Mouse (Mus musculus) large intestine, adult 2 months (tissue): Measurements from ENCODE around the gene Recql5. TPM values are rescaled to one million over a fixed set of nuclear protein-coding genes. Genes with fewer than 3 reads are reported as not detected.
A peak's percentile ranks its signal among the peaks of the same experiment; 100 is the strongest.

Experiments used
- DNase-seq: peaks from one replicate; pipeline ENCODE4 v3.0.0-alpha.2; 2012; ENCODE audit warnings: low read depth, low spot score
- WGBS: fragments of 180-500 bp; shearing (Covaris S2); methylation state at CpG from one replicate; pipeline ENCODE4 v1.1.7; 2018; 5-methylcytosine and 5-hydroxymethylcytosine counted together
- polyA plus RNA-seq: library from polyadenylated mRNA; depleted of rRNA; stranded (reverse); fragments of >200 nt; gene quantifications from 2 replicates; pipeline ENCODE4 v1.2.3, GENCODE M21; 2012; rRNA removed

Gene Recql5
- polyA plus RNA-seq: 16.0 and 16.5 TPM in 2 replicates

DNA sequence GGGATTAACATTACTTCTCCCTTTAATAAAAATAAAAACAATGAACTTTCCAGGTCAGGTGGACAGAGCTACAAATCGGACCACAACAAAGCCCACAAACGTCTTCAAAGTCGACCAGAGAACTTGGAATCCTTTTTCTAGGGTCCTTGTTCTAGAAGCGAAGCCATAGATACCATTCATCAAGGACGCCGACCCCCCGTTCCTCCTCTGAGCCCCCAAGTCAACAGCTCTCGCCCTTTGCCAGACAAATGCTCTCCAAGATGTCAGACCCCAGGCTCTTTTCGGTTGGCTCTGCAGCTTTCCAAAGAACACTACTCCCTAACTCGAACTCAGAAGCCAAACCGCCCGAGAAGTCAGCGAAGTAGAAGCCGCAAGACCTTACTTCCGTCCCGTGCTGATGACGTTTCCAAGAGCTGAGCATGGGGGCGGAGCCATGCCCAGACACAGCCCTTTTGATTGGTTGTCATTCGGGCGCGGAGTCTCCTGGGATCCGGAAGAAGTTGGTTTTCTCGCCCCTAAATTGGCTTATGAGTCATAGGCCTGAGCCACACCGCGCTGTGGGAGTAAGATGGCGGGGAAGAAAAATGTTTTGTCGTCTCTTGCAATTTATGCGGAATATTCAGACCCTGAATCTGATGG is at the start of gene Recql5, which contains the start of gene Sap30bp:
Recql5 (minus strand) TSS at position 370 of the 639 bp plus-strand sequence.
Sap30bp (plus strand) TSS at position 175 of the 639 bp plus-strand sequence.
- DNase-seq: peak; percentile 97
- under 1% methylated on average over 28 of the region's 28 CpGs for WGBS

DNA sequence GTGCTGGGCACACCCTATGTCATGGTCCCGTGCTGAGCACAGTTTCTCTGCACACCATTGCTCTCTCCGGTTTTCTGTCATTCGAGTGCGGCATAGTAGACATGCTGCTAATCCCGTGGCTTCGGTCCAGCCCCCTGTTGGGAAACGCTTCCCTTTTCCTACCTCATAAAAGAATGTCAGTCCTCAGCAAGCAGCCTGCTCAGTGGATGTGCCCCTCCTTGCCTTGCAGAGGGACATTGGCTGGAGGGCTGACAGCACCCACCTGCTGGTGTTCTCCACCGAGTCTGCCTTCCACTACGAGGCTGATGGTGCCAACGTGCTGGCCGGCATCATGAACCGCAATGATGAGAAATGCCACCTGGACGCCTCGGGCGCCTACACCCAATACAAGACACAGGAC is 49.2 kb upstream of the Recql5 start:
- whole genome bisulfite sequencing: 91% methylated on average over 15 of the region's 15 CpGs
- DNase-seq: no peak

DNA sequence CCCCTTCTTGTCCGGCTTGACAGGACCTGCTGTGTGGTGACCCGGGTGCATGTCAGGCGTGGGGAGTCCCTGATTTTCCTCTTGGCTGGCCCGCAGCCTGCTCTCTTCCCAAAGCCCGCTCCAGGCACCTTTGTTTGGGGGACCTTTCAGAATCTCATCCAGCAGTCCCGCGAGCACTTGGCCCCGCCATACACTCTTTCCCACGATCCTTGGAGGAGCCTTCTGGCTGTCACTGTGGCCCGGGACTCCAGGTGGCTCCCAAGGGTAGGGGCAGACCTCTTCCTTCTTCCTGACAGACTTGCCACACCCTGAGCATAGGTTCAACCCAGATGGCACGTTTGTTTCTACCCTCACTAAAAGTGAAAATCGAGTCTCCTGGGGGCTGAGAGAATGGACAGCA is 42.3 kb upstream of the Recql5 start:
- DNase-seq: no peak
- WGBS: 16% methylated on average over 12 of the region's 12 CpGs

DNA sequence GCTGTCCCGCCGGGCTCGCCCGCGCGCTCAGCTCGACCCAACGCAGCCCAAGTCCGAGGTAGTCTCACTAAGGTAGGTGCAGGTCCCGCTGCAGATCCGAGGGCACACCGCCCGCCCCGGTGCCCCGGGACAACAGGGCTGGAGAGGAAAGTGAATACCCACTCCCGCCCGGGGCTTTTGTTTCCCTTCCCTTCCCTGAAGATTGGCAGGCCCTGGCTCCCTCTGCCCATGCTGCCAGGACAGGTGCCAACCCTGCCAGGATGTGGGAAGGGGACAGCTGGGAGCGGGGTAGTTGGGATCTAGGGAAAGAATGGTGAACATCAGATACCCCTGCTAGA is 41.8 kb upstream of the Recql5 start:
- DNase-seq: no peak
- 5% methylated on average over 18 of the region's 18 CpGs for whole genome bisulfite sequencing

DNA sequence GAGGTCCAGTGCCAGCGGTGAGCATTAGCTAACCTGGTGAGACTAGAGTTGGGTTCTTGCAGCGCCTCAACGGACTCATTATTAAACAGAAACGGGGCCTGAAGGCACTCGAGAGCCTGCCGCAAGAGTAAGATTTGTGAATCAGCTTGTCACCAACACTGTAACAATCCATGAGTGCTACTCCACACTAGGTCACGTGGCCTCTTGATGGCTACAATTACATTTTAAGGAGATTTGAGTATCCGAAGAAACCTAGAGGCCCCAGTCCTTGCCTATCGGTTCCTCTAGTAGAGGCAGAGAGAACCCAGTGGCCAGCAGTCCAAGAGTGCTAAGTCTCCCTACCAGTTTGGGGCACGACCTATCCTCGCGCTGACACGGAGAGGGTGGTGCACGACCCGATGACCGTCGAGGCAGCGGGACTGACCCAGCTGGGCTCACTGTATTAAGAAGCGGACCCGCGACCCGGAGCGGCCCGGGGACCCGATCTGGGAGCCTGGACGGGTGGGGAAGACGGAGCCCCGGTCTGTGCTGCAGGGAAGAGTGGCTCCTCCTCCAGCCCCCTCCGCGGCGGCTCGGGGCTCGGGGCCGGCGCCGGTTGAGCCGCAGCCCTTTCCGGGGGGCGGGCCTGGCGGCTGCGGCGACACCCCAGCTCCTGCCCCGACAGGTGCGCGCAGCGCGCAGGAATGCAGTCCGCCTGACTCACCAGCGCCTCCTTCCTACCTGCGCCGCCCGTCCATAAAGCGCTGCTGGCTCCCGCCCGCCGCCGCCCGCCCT is 41.2 kb upstream of the Recql5 start, which contains the start of gene Itgb4:
Itgb4 (plus strand) TSS at position 401 of the 774 bp plus-strand sequence.
- DNase-seq: no peak

DNA sequence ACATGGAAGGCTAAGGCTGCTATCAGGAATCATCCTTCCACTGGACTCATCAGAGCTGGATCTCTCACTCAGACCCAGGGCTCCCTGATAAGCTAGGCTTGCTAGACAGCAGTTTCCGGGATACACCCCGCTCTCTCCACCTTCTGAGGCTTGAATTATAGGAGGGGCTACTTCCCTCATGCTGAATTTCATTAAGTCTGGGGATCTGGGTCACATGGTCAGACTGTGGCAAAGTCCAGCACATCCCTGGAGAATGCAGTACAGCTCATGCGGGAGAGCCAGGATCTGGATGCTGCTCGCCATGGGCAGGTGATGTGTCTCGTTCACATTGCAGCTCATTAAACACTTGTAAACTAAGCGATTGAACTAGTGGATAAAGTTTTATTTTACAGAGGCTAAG is 37.7 kb upstream of the Recql5 start:
- 27% methylated on average over 6 of the region's 6 CpGs for whole genome bisulfite sequencing
- DNase-seq: no peak

More for the DNA sequence above, 41.2 kb upstream of the Recql5 start, which contains the start of gene Itgb4:
- 7% methylated on average over 58 of the region's 58 CpGs for WGBS

DNA sequence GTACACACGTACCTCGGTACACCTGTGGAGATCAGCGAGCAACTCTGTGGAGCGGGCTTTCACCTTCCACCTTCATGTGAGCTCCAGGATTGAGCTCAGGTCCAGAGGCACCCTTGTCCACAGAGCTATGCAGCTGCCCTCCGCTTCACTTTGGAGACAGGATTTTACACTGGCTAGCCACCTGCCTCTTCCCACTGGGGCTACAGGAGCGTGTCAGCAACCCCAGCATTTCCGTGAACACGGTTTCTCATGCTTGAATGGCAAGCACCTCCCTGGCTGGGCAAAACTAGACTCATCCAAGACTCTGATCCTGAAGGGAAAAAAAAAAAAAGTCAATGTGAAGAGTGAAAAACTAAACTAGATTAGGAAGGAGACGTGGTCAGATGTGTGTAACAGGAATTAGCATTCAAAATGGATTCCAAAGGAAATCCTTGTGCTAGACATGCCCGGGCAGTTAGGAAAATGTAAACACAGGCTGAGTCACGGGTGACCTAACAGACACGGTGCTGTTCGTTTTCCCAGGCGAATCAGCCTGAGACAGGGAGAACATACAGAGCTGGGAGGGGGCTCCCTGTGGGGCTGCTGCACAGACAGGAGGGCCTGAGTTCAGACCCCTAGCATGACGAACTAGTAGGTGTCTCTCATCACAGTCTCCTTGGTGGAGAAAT is 36.9 kb upstream of the Recql5 start:
- no peak for DNase-seq
- 29% methylated on average over 15 of the region's 15 CpGs for WGBS

DNA sequence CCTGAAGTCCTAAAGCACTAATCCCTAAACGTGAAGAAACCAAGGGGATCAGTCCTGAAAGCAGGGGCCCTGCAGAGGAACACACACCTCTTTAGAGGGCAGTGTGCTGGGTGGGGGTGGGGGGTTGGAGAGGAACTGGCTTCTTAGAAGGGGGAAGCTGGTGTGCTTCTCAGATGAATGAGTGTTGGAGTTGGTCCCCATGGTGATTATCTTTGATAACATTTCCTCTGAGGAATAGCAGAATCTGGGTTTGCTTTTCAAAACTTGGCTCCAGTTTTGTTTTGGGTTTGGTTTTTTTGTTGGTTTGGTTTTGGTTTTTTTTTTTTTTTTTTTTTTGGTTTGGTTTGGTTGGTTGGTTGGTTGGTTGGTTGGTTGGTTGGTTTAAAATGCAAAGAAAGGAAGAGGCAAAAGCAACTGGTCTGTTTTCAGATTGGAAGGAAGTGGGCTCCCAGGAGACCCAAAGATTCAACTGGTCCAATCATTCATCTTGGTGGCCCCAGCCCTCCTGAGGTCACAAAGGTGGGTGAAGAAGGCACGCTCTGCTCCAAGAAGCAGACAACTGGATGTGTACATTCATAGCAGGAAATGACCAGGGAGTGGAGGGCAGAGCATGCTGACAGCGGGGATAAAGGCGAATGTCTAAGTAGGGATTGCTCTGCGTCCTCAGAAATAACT is 35.6 kb upstream of the Recql5 start:
- no peak for DNase-seq
- 38% methylated on average over 5 of the region's 5 CpGs for WGBS

DNA sequence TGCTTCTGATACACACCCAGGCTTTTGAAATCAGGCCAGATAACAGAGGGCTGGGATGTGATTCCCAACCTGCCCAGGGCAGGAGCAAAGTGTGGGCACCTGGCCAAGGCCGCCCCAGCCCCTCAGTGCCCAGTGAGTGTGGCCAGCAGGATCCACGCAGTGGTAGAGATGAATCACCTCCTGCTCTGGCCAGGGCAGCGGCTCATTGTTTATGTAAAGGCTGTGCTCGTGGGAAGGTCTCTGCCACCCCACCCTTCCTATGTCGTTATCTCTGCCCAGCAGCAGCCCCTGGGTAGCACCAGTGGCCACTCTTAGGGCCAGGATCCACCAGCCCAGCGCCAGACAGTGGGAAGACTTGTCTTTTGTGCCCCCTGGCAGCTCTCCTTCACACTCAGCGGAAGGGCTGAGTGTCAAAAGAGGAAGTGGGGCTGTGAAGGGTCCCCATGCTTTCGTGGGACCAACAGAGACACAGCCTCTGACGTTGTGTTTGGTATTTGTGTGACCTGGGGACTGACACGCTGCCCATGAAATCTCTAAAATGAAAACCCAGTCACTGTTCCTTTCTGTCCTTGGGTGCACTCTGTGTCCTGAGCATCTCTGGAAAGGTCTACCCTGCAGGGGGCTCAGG is 31.8 kb upstream of the Recql5 start:
- DNase-seq: no peak
- WGBS: 39% methylated on average over 10 of the region's 10 CpGs

DNA sequence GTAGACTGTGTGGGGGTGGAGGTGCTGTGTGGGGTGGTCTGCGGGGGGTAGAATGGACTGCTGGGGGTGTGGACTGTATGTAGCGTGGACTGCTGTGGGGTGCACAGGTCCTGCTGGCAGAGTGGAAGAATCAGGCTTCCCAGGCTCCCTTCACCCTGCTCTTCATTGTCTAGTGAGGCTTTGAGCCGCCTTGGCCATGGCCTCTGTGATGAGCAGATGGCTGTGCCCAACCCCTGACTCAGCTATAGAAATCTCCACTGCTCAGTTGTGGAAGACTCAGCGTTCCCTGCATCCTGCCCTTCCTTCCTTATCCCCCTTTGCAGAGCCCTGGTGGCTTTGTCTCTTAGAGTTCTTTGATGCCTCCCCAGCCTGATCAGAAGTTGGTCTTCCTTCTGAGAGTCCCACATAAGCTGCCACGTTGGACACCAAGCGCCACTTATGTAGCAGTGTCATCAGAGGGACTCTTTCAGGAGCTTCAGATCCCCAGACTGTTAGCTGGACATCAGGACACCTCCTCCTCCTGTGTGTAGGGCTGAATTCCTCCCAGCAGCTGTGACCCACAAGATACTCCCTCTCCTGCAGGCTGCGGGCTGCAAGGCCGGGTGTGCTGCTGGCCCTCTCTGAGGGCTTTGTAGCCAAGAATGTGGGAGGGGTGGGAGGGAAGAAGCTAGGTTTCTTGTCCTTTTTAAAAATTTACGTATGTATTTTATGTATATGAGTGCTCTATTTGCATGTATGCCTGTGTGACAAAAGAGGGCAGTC is 29.6 kb upstream of the Recql5 start:
- WGBS: 85% methylated on average over 9 of the region's 9 CpGs
- no peak for DNase-seq

DNA sequence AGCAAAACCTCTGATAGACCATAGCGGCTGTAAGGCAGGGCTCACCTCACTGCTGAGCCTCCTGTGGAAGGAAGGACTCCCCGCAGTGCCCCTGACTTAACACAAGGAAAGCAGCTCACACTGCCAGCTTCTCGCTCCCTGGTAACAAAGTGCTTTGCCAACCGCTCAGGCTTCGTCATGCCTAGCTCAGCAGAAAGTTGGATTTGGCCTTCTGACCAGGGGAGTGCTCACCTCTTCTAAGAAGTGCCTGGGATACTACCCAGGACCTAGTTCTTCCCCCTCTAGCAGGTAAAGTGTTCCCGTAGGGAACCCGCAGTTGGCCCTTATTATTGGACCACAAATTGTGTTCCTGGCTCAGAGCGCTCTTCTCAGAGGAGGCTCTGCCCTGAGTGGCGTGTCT is 25.7 kb upstream of the Recql5 start:
- DNase-seq: no peak
- 95% methylated on average over 9 of the region's 9 CpGs for WGBS

DNA sequence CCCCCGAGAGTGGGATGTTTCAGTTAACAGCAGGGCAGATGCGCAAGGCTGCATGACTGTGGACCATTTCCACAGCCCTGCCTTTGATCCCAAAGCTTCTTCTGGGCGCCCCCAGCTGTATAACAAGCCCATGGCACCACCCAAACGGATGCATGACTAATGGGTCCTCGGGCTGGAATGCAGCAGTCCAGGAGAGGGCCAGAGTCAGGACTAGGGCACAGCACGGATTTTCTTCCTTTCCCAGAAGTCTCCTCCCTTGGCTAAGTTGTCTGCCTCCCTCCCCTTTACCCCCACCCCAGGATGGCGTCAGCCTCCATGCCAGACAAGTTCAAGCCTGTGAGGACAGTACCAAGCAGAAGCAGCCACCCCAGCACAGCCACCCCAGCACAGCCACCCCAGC is 24.7 kb upstream of the Recql5 start:
- DNase-seq: no peak
- WGBS: 50% methylated on average over 7 of the region's 7 CpGs

DNA sequence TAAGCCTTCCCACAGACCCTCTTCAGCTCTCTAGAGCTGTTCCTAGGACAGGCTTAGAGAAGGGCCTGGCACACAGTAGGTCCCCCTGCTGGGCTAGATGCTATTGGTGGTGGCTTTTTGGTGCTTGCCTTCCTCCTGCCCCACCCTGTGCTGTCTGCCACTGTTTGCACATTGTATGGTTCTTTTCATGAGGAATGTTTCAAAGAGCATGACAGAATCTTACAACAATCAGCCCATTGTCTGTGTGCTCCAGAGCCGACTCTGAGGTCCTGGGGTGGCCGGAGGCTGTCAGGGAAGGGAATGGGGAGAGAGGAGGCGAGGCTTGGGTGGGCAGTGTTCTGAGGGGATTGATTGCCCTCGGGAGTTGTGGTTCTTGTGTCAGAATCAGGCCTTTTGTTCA is 23.2 kb upstream of the Recql5 start:
- DNase-seq: no peak
- 26% methylated on average over 4 of the region's 4 CpGs for WGBS

DNA sequence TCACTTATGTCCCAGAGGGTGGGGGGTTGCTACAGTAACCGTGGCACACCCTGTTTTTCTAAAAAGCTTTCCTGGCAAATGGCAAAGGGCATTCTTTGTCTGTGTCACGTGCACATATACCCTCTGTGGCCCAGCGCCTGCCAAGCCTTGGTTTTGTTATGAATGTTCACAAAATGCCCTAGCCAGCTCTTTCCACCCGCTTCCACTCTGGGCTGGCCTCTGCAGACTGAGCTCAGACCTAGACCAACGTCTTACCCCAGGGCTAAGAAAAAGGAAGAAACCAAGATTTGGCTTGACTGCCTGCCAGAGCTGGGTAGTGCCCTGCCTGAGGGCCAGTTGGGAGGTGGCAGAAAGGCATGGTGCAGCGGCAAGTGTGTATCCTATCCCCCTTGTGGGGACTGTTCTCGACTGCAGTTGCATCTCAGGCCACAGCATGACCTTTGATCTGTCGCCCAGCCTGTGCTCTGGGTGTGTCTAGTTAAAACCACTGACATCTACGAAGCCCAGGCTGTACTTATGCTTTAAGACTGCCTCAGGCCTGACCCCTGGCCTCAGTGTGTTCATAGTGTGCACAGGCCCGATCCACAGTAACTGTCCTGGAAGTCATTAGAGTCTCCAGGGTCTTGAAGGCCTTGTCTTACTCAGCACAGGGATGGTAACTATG is 22.1 kb upstream of the Recql5 start:
- 26% methylated on average over 10 of the region's 10 CpGs for WGBS
- DNase-seq: no peak

DNA sequence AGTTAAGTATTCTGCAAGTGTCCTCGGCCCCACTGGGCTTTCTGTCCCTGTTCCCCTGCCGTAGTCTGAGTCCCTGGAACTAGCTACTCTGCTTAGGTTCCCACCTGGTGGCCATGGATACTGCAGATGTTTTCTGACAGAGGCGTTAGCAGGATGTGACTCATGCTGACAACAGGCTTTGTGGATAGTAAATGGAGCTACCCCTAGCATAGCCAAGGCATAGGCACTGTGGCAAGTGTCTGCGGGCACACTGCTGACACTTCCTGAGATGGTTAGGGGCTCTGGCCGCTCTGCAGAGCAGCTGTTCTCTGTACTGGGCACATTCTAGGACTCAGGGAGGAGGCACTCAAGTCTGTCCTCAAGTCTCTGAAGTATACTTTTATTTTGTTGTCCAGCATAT is 21.4 kb upstream of the Recql5 start:
- 36% methylated on average over 5 of the region's 5 CpGs for WGBS
- no peak for DNase-seq

DNA sequence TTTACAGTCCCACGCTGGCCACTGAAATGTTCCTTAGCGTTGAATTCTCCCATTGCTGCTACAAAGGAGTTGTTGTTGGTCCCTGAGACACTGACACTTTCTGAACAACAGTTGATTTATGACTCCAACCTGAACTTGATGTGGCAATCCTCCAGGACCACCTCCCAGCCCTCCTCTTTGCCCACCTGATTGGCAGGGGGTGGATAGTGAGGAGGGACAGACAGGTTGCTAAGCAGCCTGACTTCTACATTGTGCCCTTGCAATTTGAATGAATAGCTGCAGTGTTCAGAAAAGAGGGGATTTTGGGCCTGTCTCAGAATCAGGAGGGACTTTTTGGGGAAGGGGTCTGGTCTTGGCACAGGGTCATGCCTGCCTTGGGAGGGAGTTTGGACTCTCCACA is 17.4 kb upstream of the Recql5 start:
- no peak for DNase-seq
- 79% methylated on average over 2 of the region's 2 CpGs for WGBS

DNA sequence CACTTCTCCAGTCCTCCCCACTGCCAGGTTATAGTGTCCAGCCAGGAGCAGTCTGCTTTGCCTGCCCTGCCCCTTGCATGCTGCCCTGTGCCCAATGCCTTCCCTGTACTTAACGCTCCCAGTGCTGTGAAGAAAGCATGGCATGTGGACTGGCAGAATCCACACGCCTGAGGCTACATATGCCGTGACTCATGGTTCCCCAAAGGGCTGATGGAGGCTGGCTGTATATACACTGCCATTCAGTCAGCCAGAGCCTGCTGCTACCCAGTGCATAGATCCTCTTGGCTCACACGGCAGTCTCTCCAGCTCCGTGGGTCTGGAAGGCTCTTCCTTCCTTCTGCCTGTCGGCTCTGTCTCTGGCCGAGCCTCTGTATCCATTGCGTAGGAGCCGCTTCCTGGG is 15.0 kb upstream of the Recql5 start:
- DNase-seq: no peak
- WGBS: 92% methylated on average over 9 of the region's 9 CpGs

DNA sequence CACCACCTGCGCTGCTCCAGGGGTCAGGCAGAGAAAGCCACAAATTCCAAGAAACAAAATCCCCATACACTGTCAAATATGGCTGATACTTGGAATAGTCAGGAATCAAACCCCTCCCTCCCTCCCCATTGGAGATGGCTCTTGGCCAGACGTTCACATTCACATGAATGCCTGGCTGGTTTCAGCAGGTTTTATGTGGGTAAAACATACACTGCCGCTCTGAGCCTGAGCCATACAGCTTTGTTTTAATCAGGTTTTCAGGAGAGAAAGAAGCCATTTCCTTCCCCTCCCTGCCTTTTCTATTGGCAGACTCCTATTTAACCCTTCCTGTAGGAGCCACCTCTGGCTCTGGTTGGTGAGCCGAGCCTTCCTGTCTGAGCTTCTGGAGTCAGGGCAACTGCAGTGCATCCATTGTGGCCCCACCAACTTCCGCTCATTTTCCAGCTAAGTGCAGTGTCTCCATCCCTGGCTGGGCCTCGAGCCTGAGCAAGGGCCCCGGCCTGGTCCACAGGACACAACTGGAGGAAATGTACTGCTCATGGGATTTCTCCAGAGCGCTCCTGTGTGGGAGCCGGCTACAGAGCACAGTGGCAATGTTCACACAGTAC is 13.0 kb upstream of the Recql5 start:
- WGBS: 75% methylated on average over 9 of the region's 9 CpGs
- DNase-seq: no peak
